Mouse (Mus musculus) midbrain, embryonic 12.5 days (tissue): ENCODE results near the gene Chrm5. TPM values are rescaled to one million over a fixed set of nuclear protein-coding genes. Genes with fewer than 3 reads are reported as not detected.

ENCODE experiments used
- ATAC-seq: fragments of 200-750 bp; cut with Nextera tagmentation; 2 replicates; pipeline ENCODE4 v1.8.0; 2017; ENCODE audit warnings: low read depth, moderate TSS enrichment, moderate library complexity; ENCODE audit not compliant: low FRiP score
- H3K27ac ChIP-seq: fragments of 300-500 bp; sonication (generic); replicated peaks from 2 replicates; pipeline ENCODE4 v1.5.1; 2016; ENCODE audit warnings: mild to moderate bottlenecking
- H3K27me3 ChIP-seq: fragments of 300-500 bp; sonication (generic); 2 replicates; pipeline ENCODE4 v1.6.1; 2016; ENCODE audit warnings: mild to moderate bottlenecking
- H3K36me3 ChIP-seq: fragments of 300-500 bp; sonication (generic); 2 replicates; pipeline ENCODE4 v1.6.1; 2016
- H3K4me1 ChIP-seq: fragments of 300-500 bp; sonication (generic); 2 replicates; pipeline ENCODE4 v1.6.1; 2016
- H3K4me2 ChIP-seq: fragments of 300-500 bp; sonication (generic); replicated peaks from 2 replicates; pipeline ENCODE4 v1.6.1; 2016; ENCODE audit warnings: mild to moderate bottlenecking, moderate library complexity
- H3K4me3 ChIP-seq: fragments of 300-500 bp; sonication (generic); 2 replicates; pipeline ENCODE4 v1.5.1; 2016; ENCODE audit warnings: mild to moderate bottlenecking
- H3K9ac ChIP-seq: fragments of 300-500 bp; sonication (generic); replicated peaks from 2 replicates; pipeline ENCODE4 v1.6.1; 2016; ENCODE audit warnings: mild to moderate bottlenecking, moderate library complexity
- H3K9me3 ChIP-seq: fragments of 300-500 bp; sonication (generic); 2 replicates; pipeline ENCODE4 v1.6.1; 2016; ENCODE audit warnings: mild to moderate bottlenecking
- WGBS: fragments of 180-500 bp; shearing (Covaris S2); methylation state at CpG from one replicate; pipeline ENCODE4 v1.1.7; 2016; 5-methylcytosine and 5-hydroxymethylcytosine counted together
- polyA plus RNA-seq: library from polyadenylated mRNA; unstranded; fragments of >200 nt; fragmentation: Nextera tagmentation; extraction: Ambion mirVana; gene quantifications from 2 replicates; pipeline ENCODE4 v1.2.1, GENCODE M21; 2016

Chrm5 gene
- polyA plus RNA-seq, 1 experiment from 2014 or later: 0.18 TPM

DNA sequence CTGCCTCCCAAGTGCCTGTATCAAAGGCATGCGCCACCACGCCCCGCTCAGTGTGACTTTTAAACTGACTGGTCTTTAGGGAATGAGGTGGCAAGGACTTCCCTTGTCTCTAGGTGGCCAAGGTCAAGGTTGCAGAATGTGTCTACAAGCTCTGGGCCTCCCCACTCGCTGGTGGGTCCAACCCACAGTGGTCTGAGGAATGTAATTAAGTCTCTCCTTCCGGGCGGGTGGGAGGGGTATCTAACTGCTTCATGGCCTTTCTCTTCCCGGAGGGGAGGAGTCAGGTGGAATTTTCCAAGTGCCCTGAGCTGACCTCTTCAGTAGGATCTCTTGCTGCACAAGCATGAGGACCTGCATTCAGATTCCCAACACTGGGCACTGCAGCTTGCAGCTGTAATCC, 17.3 kb upstream of the Chrm5 start:
- Histone ChIP-seq H3K4me3 (no peak overlapping the region), H3K4me2 (no peak overlapping the region), H3K27ac (no peak overlapping the region), H3K27me3 (no peaks in the 10 kb centered on the region), H3K9me3 (no peaks in the 10 kb centered on the region), H3K36me3 (no peaks in the 10 kb centered on the region), H3K9ac (no peak overlapping the region), H3K4me1 (peaks cover 4% of the 10 kb centered on the region)
- no peak for ATAC-seq
- WGBS: 77% methylated on average over 7 of the region's 7 CpGs

DNA sequence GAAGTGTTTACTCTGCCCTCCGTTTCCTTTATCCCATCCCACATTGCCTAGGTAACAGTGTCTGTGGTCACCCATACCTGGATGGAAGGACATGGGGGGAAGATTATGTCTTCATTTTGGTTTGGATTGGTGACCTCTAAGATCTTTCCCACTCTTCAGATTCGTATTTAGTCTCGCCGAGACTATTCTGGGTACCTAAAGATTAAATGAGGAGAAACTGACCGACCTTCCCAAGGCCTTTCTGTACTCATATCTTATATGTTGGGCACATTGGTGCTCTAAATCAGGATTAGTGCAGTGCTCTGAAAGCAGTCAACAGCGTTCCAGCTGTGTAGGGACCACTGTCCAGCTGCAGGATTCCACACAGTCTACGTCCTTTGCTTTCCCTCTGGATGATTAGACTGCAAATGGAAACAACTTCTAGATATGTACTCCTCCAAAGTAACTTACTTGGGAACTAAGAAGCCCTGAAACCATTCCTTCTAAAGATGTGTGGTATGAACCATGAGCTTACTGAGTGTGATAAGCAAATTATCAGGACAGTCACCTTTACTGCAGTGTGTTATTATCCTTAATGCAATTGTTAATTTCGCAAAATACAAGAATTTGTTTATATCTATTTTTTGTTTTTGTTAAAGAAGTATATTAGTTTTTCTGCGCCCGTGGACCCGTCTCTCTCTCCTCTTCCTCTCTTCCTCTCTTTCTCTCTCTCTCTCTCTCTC, 13.1 kb upstream of the Chrm5 start:
- Histone ChIP-seq H3K9ac (peak overlapping the region; percentile 99), H3K4me2 (peak overlapping the region; percentile 65), H3K4me3 (peak overlapping the region; percentile 84), H3K27ac (peak overlapping the region; percentile 98; the same call in 1 of the 2 replicates), H3K9me3 (no peaks in the 10 kb centered on the region), H3K4me1 (peaks cover 11% of the 10 kb centered on the region), H3K36me3 (no peaks in the 10 kb centered on the region), H3K27me3 (no peaks in the 10 kb centered on the region)
- 45% methylated on average over 11 of the region's 11 CpGs for WGBS
- ATAC-seq: peak; percentile 13; the same call in 1 of the 2 replicates

DNA sequence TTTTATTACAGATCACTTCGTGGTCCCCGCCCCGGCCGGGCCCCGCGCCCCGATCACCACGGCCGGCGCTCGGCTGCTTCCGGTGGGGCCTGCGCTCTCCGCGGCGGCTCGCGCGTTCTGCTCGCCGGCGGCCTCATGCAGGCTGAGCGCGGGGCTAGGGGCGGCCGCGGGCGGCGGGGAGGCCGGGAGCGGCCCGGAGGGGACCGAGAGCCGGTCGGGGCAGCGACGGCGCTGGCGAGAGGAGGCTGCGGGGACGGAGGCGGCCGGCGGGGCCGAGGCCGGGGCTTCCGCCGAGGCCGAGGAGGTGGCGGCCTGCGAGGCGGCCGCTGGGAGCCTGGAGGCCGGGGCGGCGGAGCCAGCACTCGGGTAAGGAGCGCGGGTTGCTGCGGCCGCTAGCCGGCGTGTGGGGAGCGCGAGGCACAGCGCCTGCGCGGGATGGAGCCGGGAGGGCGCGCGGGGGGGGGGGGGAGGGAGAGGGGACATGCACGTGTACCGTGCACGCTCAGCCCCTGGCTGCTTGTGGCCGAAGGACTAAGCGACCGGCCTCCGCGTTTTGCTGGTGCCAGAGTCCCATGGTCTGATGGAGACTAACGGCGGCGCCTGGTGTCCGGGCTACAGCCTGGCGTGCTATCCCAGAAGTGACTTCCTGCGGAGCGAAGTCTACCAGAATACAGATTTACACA, 12.4 kb upstream of the Chrm5 start, which contains the start of gene Aven:
Gene Aven, plus strand, starts transcription at position 109 of the 683 bp plus-strand sequence.
- Histone ChIP-seq H3K4me2 (peak within 1 kb of the TSS; percentile 65), H3K4me1 (peaks cover 11% of the 10 kb centered on the region), H3K9ac (peak within 1 kb of the TSS; percentile 99), H3K4me3 (peak within 1 kb of the TSS; percentile 84), H3K36me3 (no peaks in the 10 kb centered on the region), H3K9me3 (no peaks in the 10 kb centered on the region), H3K27ac (peak within 1 kb of the TSS; percentile 98), H3K27me3 (no peaks in the 10 kb centered on the region)
- under 1% methylated on average over 78 of the region's 87 CpGs for WGBS
- ATAC-seq: peak; percentile 98

- H3K36me3 ChIP-seq: no peaks in the 10 kb centered on the region
- H3K9me3 ChIP-seq: no peaks in the 10 kb centered on the region
- ATAC-seq: peak; percentile 1; the same call in 1 of the 2 replicates
- peaks cover 11% of the 10 kb centered on the region for H3K4me1 ChIP-seq
- peak overlapping the region; percentile 98 for H3K27ac ChIP-seq
- H3K27me3 ChIP-seq: no peaks in the 10 kb centered on the region
- H3K4me2 ChIP-seq: peak overlapping the region; percentile 65
- peak overlapping the region; percentile 84 for H3K4me3 ChIP-seq
- H3K9ac ChIP-seq: peak overlapping the region; percentile 99
- WGBS: 6% methylated on average over 9 of the region's 9 CpGs
These were observed 11.9 kb upstream of the Chrm5 start for GRCm38 (mm10) chr2:112492431-112492855.

- ATAC-seq: no peak
- Histone ChIP-seq H3K4me2 (0 out of 2 replicates have a peak overlapping the region, but pooled peaks have one; percentile 65), H3K27me3 (no peaks in the 10 kb centered on the region), H3K36me3 (no peaks in the 10 kb centered on the region), H3K4me1 (peaks cover 11% of the 10 kb centered on the region), H3K27ac (no peak overlapping the region), H3K4me3 (no peak overlapping the region), H3K9me3 (no peaks in the 10 kb centered on the region), H3K9ac (no peak overlapping the region)
- 76% methylated on average over 5 of the region's 5 CpGs for WGBS
These were observed 11.1 kb upstream of the Chrm5 start for GRCm38 (mm10) chr2:112491629-112492028.

DNA sequence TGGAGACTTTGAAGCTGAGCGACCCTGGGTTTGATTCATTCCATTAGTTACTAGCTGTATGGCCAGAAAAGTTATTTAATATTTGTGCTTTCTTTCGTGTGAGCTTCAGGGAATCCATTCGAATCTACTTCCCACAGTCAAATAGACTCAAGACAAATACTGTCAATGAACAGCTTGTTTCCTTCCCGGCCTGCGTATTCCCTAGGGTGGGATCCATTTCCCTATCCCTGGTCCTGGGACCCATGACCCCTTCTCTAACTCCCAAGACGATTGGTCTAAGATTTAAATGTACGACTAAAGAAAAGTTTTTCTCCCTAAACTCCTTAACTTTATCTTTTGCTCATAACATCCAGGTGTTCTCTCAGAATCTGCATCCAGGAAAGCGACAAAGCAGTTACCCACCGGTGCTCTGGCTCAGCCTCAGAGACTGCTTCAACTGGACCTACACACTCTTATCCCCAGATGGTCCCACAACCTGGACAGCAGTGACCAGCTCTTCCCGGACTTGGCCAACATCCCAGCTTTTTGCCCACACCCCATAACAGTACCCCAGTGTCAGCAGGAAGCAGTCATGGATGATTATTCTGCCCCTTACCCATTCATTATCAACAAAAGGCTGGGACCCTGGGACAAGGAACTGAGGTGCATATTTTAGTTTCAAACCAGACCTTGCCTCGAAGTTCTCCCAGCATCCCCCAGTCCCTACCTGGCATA, 10.1 kb upstream of the Chrm5 start:
- 85% methylated on average over 11 of the region's 11 CpGs for WGBS
- H3K4me3 ChIP-seq: no peak overlapping the region
- ATAC-seq: no peak
- H3K9me3 ChIP-seq: no peaks in the 10 kb centered on the region
- H3K36me3 ChIP-seq: no peaks in the 10 kb centered on the region
- no peak overlapping the region for H3K4me2 ChIP-seq
- no peak overlapping the region for H3K27ac ChIP-seq
- H3K4me1 ChIP-seq: peaks cover 11% of the 10 kb centered on the region
- H3K27me3 ChIP-seq: no peaks in the 10 kb centered on the region
- H3K9ac ChIP-seq: no peak overlapping the region

DNA sequence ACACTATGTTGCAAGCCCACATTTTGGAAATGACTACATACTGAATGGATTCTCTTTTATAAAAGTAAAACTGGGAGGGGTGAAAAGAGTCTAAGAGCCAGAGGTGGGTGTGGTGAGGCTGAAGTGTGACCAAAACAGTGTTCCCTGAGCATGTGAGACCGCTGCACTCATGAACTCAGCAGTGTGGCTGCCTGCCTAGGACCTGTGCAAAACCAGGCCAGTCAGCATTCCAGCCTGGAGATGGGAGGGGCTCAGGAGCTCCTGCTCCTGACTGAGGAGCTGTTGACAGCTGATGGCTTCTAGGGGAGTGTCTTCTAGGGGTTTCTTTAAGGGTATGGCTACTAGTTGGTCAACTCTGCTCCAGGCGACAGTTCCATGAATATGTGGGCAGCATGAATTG, 4.3 kb upstream of the Chrm5 start:
- Histone ChIP-seq H3K27me3 (0 out of 2 replicates have a peak, but pooled peaks cover 4% of the 10 kb centered on the region), H3K9me3 (no peaks in the 10 kb centered on the region), H3K36me3 (no peaks in the 10 kb centered on the region), H3K9ac (no peak overlapping the region), H3K4me2 (no peak overlapping the region), H3K27ac (no peak overlapping the region), H3K4me3 (no peak overlapping the region), H3K4me1 (no peaks in the 10 kb centered on the region)
- 86% methylated on average over 2 of the region's 2 CpGs for WGBS
- ATAC-seq: no peak

GRCm38 (mm10) chr2:112483334-112483651, 2.7 kb upstream of the Chrm5 start:
- ATAC-seq: no peak
- 0 out of 2 replicates have a peak, but pooled peaks cover 4% of the 10 kb centered on the region for H3K27me3 ChIP-seq
- 74% methylated on average over 2 of the region's 2 CpGs for WGBS

DNA sequence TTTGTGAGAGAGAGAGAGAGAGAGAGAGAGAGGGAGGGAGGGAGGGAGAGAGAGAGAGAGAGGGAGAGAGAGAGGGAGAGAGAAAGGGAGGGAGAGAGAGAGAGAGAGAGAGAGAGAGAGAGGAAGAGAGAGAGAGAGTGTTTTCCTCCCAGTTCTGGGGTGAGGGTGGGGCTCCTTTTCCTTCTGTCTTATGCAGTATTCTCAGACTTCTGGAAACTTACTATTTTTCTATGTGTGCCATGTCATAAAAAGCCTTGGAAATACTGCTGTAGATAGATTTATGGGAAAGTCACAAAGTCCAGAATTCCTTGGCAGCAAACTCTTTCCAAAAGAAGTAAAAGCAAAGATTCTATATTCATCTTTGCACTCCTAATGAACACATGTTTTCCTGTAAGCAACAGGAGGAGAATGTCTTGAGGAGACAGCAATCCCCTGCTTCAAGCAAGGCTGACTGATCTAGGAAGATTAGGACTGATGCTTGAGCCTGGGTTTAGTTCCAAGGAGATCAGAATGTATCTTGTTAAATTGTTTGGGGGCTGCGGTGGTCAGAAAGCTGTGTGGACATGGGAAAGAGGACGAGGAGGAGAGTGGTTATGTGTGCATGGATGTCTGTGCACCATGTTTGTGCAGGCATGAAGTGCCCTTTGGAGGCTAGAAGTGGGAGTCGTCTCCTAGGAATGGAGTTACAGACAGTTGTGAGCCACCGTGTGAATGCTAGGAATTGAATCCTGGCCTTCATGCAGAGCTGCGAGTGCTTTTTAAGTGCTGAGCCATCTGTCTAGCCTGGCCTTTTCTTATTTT, 2.2 kb upstream of the Chrm5 start:
- Histone ChIP-seq H3K27me3 (0 out of 2 replicates have a peak, but pooled peaks cover 4% of the 10 kb centered on the region), H3K4me3 (no peak overlapping the region), H3K9me3 (no peaks in the 10 kb centered on the region), H3K4me1 (no peaks in the 10 kb centered on the region), H3K4me2 (no peak overlapping the region), H3K27ac (no peak overlapping the region), H3K9ac (no peak overlapping the region), H3K36me3 (no peaks in the 10 kb centered on the region)
- WGBS: 77% methylated on average over 5 of the region's 5 CpGs
- no peak for ATAC-seq

More at GRCm38 (mm10) chr2:112483334-112483651, 2.7 kb upstream of the Chrm5 start:
- H3K4me1 ChIP-seq: no peaks in the 10 kb centered on the region
- no peak overlapping the region for H3K27ac ChIP-seq
- H3K9ac ChIP-seq: no peak overlapping the region
- no peak overlapping the region for H3K4me2 ChIP-seq
- no peak overlapping the region for H3K4me3 ChIP-seq
- no peaks in the 10 kb centered on the region for H3K9me3 ChIP-seq
- H3K36me3 ChIP-seq: no peaks in the 10 kb centered on the region

DNA sequence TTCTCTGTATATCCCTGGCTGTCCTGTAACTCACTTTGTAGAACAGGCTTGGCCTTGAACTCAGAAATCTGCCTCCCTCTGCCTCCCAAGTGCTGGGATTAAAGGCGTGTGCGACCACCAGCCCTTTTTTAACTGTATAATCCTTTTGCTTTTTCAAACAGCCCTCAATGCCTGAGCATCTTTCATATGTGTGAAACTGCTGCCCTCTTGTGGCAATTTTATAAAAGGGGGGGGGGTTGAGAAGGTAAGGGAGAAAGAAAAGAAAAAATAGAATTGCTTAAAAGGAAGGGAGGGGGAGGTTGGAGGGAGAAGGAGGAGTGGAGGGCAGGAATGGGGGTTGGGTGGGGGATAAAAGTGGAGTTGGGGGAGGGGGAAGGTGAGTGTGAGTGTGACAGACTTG, 995 bp upstream of the Chrm5 start:
- H3K4me3 ChIP-seq: no peak overlapping the region
- ATAC-seq: peak; percentile 54; the same call in 1 of the 2 replicates
- H3K27ac ChIP-seq: no peak overlapping the region
- H3K36me3 ChIP-seq: no peaks in the 10 kb centered on the region
- no peaks in the 10 kb centered on the region for H3K9me3 ChIP-seq
- H3K27me3 ChIP-seq: 0 out of 2 replicates have a peak, but pooled peaks cover 4% of the 10 kb centered on the region
- H3K4me2 ChIP-seq: no peak overlapping the region
- WGBS: 4% methylated on average over 2 of the region's 2 CpGs
- no peak overlapping the region for H3K9ac ChIP-seq
- H3K4me1 ChIP-seq: no peaks in the 10 kb centered on the region

DNA sequence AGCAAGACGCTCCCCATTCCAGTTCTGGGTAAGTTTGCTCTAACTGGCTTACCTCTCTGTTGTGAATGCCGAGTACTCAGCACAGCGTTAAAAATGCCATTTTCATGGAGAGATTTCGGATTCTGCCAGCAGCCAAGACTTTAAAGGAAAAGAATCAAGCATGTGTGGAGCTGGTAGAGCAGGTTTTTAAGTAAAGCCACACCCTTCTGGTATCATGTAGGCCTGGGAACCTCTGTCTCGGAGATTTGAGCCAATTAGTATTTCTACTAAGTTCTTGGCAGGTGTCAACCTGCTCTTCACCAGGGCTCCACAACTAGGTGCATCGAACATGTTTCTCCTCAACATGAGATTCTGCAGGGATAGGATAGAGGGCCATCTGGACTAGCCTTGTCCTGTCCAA, 4.0 kb downstream of the Chrm5 start:
- no peak overlapping the region for H3K9ac ChIP-seq
- no peak for ATAC-seq
- H3K4me2 ChIP-seq: no peak overlapping the region
- H3K4me1 ChIP-seq: no peaks in the 10 kb centered on the region
- H3K4me3 ChIP-seq: no peak overlapping the region
- no peaks in the 10 kb centered on the region for H3K9me3 ChIP-seq
- no peak overlapping the region for H3K27ac ChIP-seq
- WGBS: 85% methylated on average over 6 of the region's 6 CpGs
- no peaks in the 10 kb centered on the region for H3K27me3 ChIP-seq
- H3K36me3 ChIP-seq: no peaks in the 10 kb centered on the region
